Mouse (Mus musculus): ENCODE measurements around the gene Fbxl19.
A peak's percentile ranks its signal among the peaks of the same experiment; 100 is the strongest.

The Fbxl19 gene

DNA sequence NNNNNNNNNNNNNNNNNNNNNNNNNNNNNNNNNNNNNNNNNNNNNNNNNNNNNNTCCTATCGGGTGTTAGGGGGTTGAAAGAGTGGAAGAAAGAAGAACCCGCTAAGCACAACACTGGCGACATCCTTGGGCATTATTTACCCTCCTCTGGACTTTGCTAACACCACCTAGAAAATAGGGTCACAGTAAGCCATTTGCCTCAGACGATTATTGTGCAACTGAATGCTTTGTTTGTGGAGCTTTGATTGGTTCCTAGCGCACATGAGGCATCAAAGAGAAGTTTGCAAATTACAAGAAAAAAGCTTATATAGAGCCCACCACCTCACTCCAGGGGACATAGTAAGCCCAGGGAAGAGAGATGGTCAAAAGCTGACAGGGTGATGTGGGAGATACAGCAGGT is 64.5 kb downstream of the Fbxl19 start:
- no peak for DNase-seq

DNA sequence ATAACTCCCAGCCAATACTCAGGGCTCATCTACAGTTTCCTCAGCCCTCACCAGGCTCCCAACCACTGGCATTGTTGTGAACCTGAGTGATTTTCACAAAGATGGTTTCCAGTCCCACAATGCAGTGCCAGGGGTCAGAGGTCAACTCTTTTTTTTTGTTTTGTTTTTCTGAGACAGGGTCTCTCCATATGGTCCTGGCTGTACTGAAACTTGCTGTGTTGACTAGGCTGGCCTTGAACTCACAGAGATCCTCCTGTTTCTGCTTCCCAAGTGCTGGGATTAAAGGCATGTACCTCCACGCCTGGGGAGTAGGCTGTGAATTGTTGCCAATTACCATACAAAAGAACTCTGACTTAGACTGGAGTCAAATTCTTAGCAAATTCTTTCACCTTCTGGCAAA is 65.5 kb downstream of the Fbxl19 start:
- no peak for DNase-seq

DNA sequence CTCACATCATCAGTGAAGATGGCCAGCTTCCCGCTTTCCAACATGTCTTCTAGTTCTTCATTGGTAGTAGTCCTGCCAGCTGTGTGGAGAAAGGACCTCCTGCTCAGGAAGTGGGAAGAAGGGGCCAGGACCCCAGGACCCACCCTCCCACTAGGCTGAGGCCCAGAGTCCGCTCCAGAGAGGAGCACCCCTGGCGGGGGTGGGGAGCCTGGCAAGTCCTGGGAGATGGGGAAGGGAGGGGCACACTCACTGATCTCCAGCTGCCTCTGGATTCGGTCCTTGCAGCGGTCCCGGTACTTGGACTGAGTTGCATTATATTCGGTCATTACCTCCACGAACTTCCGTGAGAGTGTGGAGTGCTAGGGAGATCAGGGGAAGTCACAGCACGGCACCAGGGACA is 66.3 kb downstream of the Fbxl19 start:
- no peak for DNase-seq

DNA sequence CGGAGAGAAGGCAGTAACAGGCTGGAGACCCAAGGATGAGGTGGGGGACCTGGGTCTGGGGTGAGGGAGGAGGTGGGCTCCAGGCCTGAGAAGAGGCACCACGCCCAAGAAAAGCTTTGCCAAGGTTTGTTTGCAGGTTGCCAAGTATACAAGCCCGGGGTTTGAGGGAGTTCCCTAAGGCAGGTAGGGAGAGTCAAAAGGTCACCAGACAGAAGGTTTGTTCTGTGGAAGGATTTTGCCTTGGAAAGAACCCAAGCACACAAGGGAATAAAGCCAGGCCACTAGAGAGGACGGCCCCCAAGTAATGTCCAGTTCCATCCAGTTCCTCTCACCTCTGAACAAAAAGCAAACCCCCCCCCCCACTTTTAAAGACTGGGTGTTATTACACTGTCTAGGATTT is 66.9 kb downstream of the Fbxl19 start:
- DNase-seq, result no peak

GRCm38 (mm10) chr7:127812292-127812691 is 67.9 kb downstream of the Fbxl19 start:
- no peak for DNase-seq

DNA sequence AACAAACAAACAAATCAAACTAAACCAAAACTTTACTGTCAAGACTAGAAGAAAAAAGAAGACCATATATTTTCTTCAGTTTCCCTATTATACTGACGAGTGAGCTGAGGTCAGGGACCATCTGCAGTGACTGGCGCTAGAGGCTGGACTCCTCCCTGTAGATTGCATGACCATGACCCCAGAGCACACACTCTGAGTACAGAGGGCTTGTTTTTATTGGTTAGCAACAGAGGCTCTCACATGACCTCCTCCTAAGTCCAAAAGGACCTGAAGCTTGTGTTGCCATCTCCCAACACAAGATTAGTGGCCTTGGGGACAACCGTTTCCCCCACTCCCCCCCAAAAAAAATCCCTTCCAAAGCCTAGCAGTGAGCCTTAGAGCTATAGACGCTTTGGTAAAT is 69.5 kb downstream of the Fbxl19 start:
- DNase-seq, result no peak

GRCm38 (mm10) chr7:127814241-127814921 is 70.0 kb downstream of the Fbxl19 start:
- no peak for DNase-seq

GRCm38 (mm10) chr7:127815116-127815665 is 70.8 kb downstream of the Fbxl19 start:
- no peak for DNase-seq

DNA sequence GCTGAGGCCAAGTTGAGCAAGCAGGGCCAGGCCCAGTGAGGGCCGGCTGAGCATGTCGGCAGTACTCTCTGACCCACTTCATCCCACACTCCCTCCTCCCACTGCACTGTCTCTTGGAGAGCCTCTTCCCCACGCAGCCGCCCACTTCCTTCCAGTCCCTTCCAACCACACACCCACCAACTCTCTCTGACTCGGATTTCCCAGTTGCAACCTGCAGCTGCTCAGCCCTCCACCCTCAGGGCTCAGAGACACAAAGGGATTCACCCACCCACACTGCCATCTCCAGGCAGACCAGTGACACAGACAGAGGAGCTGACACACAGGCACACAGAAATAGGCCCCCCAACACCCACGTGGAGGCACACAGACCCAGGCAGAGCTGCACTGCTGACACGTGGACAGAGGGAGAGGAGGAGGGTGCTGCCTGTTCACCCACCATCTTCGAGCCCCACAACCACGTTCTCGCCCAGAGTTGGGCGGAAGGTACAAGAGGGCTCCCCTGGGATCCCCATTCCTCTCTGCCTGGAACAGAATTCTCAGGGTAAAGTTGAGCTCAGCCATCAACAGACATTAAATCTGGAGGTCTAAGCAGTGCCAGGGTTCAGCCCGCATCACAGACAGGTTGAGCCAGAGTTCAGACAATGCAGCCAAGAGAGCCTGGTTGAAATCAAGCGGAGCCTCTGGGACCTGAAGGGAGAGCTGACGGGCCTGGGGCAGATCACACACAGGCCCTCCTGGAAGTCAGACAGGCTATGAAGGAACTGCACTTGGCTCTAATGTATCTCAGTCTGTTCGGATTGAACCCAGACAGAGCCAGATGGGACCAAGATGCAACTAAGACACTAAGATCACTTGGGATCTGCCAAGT is 71.8 kb downstream of the Fbxl19 start:
- DNase-seq, result peak; percentile 62

DNA sequence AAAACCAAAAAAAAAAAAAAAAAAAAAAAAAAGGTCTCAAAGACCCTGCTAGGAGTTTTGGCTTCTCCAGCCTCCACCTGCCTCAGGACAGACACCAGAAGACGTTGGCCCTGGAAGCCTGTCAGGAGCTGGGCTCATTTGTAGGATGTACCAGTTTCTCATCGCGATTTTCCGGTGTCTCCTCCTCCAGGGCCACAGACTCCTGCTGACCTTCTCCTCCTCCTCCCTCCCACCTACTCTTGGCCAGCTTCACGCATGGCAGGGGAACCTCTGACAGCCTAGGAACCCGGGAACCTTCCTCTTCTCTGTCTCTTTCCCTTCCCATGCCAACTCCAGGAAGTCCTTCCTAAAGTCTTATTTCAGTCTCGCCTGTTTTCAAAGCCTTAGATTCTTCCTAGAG is 72.7 kb downstream of the Fbxl19 start:
- DNase-seq, result no peak

DNA sequence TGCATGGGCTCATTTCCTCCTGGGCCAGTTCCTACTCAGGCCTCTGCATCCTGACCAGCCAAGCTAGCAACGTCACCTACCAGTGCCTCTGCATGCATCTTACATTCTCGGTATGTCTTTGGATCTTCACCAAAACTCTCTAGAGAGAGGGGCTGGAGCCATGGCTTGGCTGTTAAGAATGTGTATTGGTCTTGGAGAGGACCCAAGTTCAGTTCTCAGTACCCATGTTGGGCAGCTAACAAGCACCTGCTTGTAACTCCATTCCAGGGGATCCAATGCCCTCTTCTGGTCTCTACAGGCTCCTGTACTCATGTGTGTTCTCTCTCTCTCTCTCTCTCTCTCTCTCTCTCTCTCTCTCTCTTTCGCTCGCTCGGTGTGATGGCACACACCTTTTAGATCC is 73.4 kb downstream of the Fbxl19 start:
- DNase-seq, result no peak
